Mouse (Mus musculus) spleen, adult 18-20 months (tissue): ENCODE data around the gene Rapgef4.

ENCODE experiments used
- DNase-seq, 2 experiments: peaks; one replicate each; pipeline ENCODE4 v3.0.0; 2022; ENCODE audit warnings: mixed read lengths in 2 of 2

Gene Rapgef4

GRCm38 (mm10) chr2:72285888-72286661 lies 305.0 kb downstream of the Rapgef4 start:
- no peak for DNase-seq

GRCm38 (mm10) chr2:72287142-72287541 lies 306.1 kb downstream of the Rapgef4 start:
- no peak for DNase-seq

GRCm38 (mm10) chr2:72288932-72289534 lies 308.0 kb downstream of the Rapgef4 start:
- DNase-seq: no peak

- DNase-seq: no peak
Observed at GRCm38 (mm10) chr2:72291103-72291502, 310.1 kb downstream of the Rapgef4 start.

GRCm38 (mm10) chr2:72292573-72292972 lies 311.5 kb downstream of the Rapgef4 start:
- DNase-seq: no peak

GRCm38 (mm10) chr2:72294994-72295393 lies 314.0 kb downstream of the Rapgef4 start:
- DNase-seq: no peak

GRCm38 (mm10) chr2:72296984-72297715 lies 316.1 kb downstream of the Rapgef4 start:
- no peak for DNase-seq

GRCm38 (mm10) chr2:72297716-72298082 lies 316.7 kb downstream of the Rapgef4 start:
- DNase-seq: no peak

GRCm38 (mm10) chr2:72298406-72298805 lies 317.4 kb downstream of the Rapgef4 start:
- DNase-seq: no peak

- no peak for DNase-seq
Observed at GRCm38 (mm10) chr2:72301194-72301916, 320.3 kb downstream of the Rapgef4 start.

GRCm38 (mm10) chr2:72305738-72306137 lies 324.7 kb downstream of the Rapgef4 start:
- DNase-seq: no peak
